Mouse (Mus musculus): ENCODE measurements around the gene Cybrd1. TPM values are rescaled to one million over a fixed set of nuclear protein-coding genes. Genes with fewer than 3 reads are reported as not detected.

Gene Cybrd1
- total and polyA plus RNA-seq, 3 experiments: 0.08 to 0.21 TPM; not detected in 1

GRCm38 (mm10) chr2:71147816-71148215, 30.1 kb downstream of the Cybrd1 start:
- DNase-seq (ENCODE audit: low read depth, low spot score): no peak
- Histone ChIP-seq H3K79me2 (ENCODE audit: control insufficient read depth, insufficient read depth, low read length, poor library complexity) (no peaks in the 10 kb centered on the region), H3K9me3 (replicated peaks; ENCODE audit: insufficient read depth, low read length) (no peaks in the 10 kb centered on the region), H3K9ac (ENCODE audit: control insufficient read depth, low read depth, low read length, poor library complexity, severe bottlenecking) (no peak overlapping the region), H3K27me3 (ENCODE audit: control insufficient read depth in 1 of 2, insufficient read depth in 2 of 2, low read length in 2 of 2) (no peaks in the 10 kb centered on the region), H3K36me3 (ENCODE audit: control insufficient read depth in 1 of 2, insufficient read depth in 2 of 2, low read length in 2 of 2) (peaks cover 0 to 6% of the 10 kb centered on the region in 2 experiments; a peak in 1 of 4 replicates), H3K4me1 (ENCODE audit: control insufficient read depth in 1 of 2, insufficient read depth in 2 of 2, low read length in 2 of 2) (peaks cover 2 to 14% of the 10 kb centered on the region in 2 experiments; a peak in 3 of 4 replicates), H3K27ac (ENCODE audit: control insufficient read depth, low read depth, low read length) (no peak overlapping the region), H3K4me3 (ENCODE audit: control insufficient read depth in 1 of 2, insufficient read depth in 1 of 2, low read depth in 2 of 2, low read length in 2 of 2) (no peak overlapping the region)
- TF ChIP-seq CHD1 (IDR thresholded peaks at IDR 0.05; ENCODE audit: low read depth, low read length) (no peak), GABPA (IDR thresholded peaks at IDR 0.05; ENCODE audit: low read depth, low read length) (no peak), POLR2A (IDR thresholded peaks at IDR 0.05; ENCODE audit: control insufficient read depth in 1 of 2, insufficient read depth in 1 of 2, low read depth in 1 of 2, low read length in 2 of 2, poor library complexity in 1 of 2) (no peak), TBP (IDR thresholded peaks at IDR 0.05; ENCODE audit: low read depth, low read length) (no peak), E2F4 (IDR thresholded peaks at IDR 0.05; ENCODE audit: borderline replicate concordance, low read depth, low read length) (no peak), CTCF (IDR thresholded peaks at IDR 0.05 in 2 of 3, conservative IDR thresholded peaks at IDR 0.05 in 1 of 3; ENCODE audit: control insufficient read depth in 1 of 3, insufficient read depth in 1 of 3, low read depth in 2 of 3, low read length in 3 of 3, poor library complexity in 1 of 3, severe bottlenecking in 1 of 3) (no peak), MEF2A (IDR thresholded peaks at IDR 0.05; ENCODE audit: extremely low read depth, insufficient replicate concordance, low read depth, low read length, poor library complexity, severe bottlenecking) (no peak), UBTF (IDR thresholded peaks at IDR 0.05; ENCODE audit: borderline replicate concordance, insufficient read depth, low read depth, low read length) (no peak), GATA1 (IDR thresholded peaks at IDR 0.05; ENCODE audit: low read depth, low read length) (no peak), USF1 (IDR thresholded peaks at IDR 0.05; ENCODE audit: low read depth, low read length) (no peak), SIN3A (IDR thresholded peaks at IDR 0.05; ENCODE audit: low read length) (no peak), BHLHE40 (IDR thresholded peaks at IDR 0.05; ENCODE audit: borderline replicate concordance, low read depth, low read length) (no peak), ZNF384 (IDR thresholded peaks at IDR 0.05; ENCODE audit: low read depth, low read length) (no peak), NELFE (IDR thresholded peaks at IDR 0.05; ENCODE audit: low read depth, low read length) (no peak), MYB (IDR thresholded peaks at IDR 0.05; ENCODE audit: low read depth, low read length) (no peak)

DNA sequence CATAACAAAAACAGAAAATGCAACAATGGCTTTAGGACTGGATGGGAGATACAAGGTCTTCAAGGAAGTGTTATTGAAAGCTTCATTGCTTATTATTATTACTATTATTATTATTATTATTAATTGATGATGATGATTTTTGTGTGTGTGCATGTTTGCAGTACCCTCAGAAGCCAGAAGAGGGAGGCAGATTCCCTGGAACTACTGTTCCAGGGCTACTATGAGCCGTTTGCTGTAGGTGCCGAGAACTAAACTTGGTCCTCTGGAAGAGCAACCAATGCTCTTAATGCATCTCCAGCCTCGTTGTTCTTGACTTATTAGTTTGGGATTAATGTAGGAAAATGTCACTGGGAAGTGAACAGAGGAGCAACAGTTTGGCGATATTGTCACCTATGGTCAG, 34.4 kb downstream of the Cybrd1 start:
- Histone ChIP-seq H3K27ac (ENCODE audit: control insufficient read depth, low read depth, low read length) (no peak overlapping the region), H3K36me3 (ENCODE audit: control insufficient read depth in 1 of 2, insufficient read depth in 2 of 2, low read length in 2 of 2) (no peaks in the 10 kb centered on the region; a peak in 1 of 4 replicates), H3K9ac (ENCODE audit: control insufficient read depth, low read depth, low read length, poor library complexity, severe bottlenecking) (no peak overlapping the region), H3K4me3 (ENCODE audit: control insufficient read depth in 1 of 2, insufficient read depth in 1 of 2, low read depth in 2 of 2, low read length in 2 of 2) (no peak overlapping the region), H3K4me1 (ENCODE audit: control insufficient read depth in 1 of 2, insufficient read depth in 2 of 2, low read length in 2 of 2) (no peaks in the 10 kb centered on the region), H3K27me3 (ENCODE audit: control insufficient read depth in 1 of 2, insufficient read depth in 2 of 2, low read length in 2 of 2) (no peaks in the 10 kb centered on the region), H3K79me2 (ENCODE audit: control insufficient read depth, insufficient read depth, low read length, poor library complexity) (no peaks in the 10 kb centered on the region), H3K9me3 (replicated peaks; ENCODE audit: insufficient read depth, low read length) (no peaks in the 10 kb centered on the region)
- DNase-seq (ENCODE audit: low read depth, low spot score): no peak
- TF ChIP-seq SMC3 (IDR thresholded peaks at IDR 0.05; ENCODE audit: low read depth, low read length): peak; percentile 46; the same call in 1 of the 2 replicates
- peak; percentile 34 to 59 (median 51); a peak in 5 of 6 replicates for TF ChIP-seq CTCF (IDR thresholded peaks at IDR 0.05 in 2 of 3, conservative IDR thresholded peaks at IDR 0.05 in 1 of 3; ENCODE audit: control insufficient read depth in 1 of 3, insufficient read depth in 1 of 3, low read depth in 2 of 3, low read length in 3 of 3, poor library complexity in 1 of 3, severe bottlenecking in 1 of 3)
- no peak for TF ChIP-seq MAX (IDR thresholded peaks at IDR 0.05; ENCODE audit: low read length)
- no peak for TF ChIP-seq MYB (IDR thresholded peaks at IDR 0.05; ENCODE audit: low read depth, low read length)
- peak; percentile 55 for TF ChIP-seq RAD21 (IDR thresholded peaks at IDR 0.05; ENCODE audit: low read depth, low read length)
